Mouse (Mus musculus) liver, adult 2 months (tissue): ENCODE measurements around the gene Pop7.

Experiments
- CTCF ChIP-seq: fragments of 200-500 bp; IDR thresholded peaks from 2 replicates; pipeline ENCODE4 v1.5.1; 2011; ENCODE audit warnings: low read depth, low read length, control low read depth
- POLR2A ChIP-seq: fragments of 200-500 bp; IDR thresholded peaks from 2 replicates; pipeline ENCODE4 v1.6.1; 2011; ENCODE audit warnings: low read length, control low read depth; ENCODE audit not compliant: insufficient read depth; ENCODE audit errors: extremely low read depth

GRCm38 (mm10) chr5:137455866-137456591 is 46.3 kb downstream of the Pop7 start:
- TF ChIP-seq POLR2A: no peak
- TF ChIP-seq CTCF: no peak
